Mouse (Mus musculus) splenic B cell, adult 2 months (primary cell): ENCODE measurements around the gene Olfr1123.
"Not testable (repeated sequence)": the region's sequence is repeated elsewhere in the genome, so short reads cannot be mapped to it uniquely, and the experiment has no call there.

Source experiments
- DNase-seq: peaks from one replicate; pipeline ENCODE4 v3.0.0-alpha.2; 2011; ENCODE audit warnings: low read depth, low spot score
- H3K27me3 ChIP-seq: 2 replicates; pipeline ENCODE4 v1.6.1; 2012; ENCODE audit warnings: mild to moderate bottlenecking, low read length, moderate library complexity, mixed read lengths; ENCODE audit not compliant: control insufficient read depth, poor library complexity, insufficient read depth, severe bottlenecking
- H3K36me3 ChIP-seq: 2 replicates; pipeline ENCODE4 v1.6.1; 2012; ENCODE audit warnings: mild to moderate bottlenecking, low read length, moderate library complexity, mixed read lengths; ENCODE audit not compliant: control insufficient read depth, poor library complexity, insufficient read depth, severe bottlenecking

Gene Olfr1123

GRCm38 (mm10) chr2:87416335-87416734 is at the start of gene Olfr1123:
Gene Olfr1123 (plus strand): TSS chr2:87416635.
- no peaks in the 10 kb centered on the region for H3K27me3 ChIP-seq
- DNase-seq, result no peak
- H3K36me3 ChIP-seq, result no peaks in the 10 kb centered on the region

DNA sequence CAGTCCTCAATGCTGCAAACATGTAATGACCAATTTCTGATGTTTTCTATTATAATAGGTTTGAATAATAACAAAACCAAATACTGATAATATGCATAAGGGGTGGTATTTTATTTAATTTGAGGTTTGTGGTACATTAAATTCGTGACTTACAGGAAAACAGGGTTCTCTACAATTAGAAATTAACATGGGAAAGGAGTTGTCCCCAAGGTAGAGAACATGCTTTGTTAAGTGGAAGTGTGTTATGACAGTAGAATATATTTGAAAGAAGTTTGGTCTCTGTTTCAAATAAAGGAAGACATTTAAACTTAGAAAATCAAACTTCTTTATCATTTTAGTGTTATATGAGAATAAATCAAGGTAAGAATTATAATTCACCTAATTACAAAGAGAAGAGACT is 46.8 kb upstream of the Olfr1123 start, which contains the start of gene Olfr1121:
Olfr1121 (plus strand) TSS at position 301 of the 400 bp plus-strand sequence.
- DNase-seq, result no peak
- Histone ChIP-seq H3K27me3 (no peaks in the 10 kb centered on the region), H3K36me3 (no peaks in the 10 kb centered on the region)

DNA sequence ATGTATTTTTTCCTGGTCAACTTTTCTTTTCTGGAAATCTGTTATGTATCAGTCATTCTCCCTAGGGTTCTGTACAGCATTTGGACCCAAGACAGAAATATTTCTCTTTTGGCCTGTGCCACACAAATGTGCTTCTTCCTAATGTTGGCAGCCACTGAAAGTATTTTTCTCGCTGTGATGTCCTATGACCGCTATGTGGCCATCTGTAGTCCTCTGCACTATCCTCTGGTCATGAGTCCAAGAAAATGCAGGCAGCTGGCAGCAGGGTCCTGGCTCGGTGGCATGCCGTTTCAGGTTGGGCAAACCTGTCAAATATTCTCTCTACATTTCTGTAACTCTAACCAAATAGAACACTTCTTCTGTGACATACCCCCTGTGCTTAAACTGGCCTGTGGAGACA is 44.7 kb upstream of the Olfr1123 start:
- DNase-seq, result no peak
- H3K27me3 ChIP-seq, result no peaks in the 10 kb centered on the region
- no peaks in the 10 kb centered on the region for H3K36me3 ChIP-seq

DNA sequence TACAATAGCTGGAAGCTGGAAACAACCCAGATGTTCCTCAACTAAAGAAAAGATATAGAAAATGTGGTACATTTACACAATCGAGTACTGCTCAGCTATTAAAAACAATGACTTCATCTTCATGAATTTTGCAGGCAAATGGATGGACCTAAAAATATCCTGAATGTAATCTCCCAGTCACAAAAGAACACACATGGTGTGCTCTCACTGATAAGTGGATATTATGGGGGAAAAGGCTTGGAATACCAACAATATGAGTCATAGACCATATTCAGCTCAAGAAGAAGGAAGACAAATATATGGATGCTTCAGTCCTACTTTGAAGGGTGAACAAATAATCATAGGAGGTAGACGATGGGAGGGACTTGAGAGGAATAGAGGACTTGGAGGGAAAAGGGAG is 32.5 kb upstream of the Olfr1123 start:
- DNase-seq, result no peak
- Histone ChIP-seq H3K27me3 (no peaks in the 10 kb centered on the region), H3K36me3 (no peaks in the 10 kb centered on the region)

- H3K27me3 ChIP-seq, result no peaks in the 10 kb centered on the region
- DNase-seq, result no peak
- H3K36me3 ChIP-seq, result no peaks in the 10 kb centered on the region
Observed at GRCm38 (mm10) chr2:87385549-87385948, 30.9 kb upstream of the Olfr1123 start, which contains the start of gene Olfr1122. Gene Olfr1122 (plus strand): TSS chr2:87385849.

DNA sequence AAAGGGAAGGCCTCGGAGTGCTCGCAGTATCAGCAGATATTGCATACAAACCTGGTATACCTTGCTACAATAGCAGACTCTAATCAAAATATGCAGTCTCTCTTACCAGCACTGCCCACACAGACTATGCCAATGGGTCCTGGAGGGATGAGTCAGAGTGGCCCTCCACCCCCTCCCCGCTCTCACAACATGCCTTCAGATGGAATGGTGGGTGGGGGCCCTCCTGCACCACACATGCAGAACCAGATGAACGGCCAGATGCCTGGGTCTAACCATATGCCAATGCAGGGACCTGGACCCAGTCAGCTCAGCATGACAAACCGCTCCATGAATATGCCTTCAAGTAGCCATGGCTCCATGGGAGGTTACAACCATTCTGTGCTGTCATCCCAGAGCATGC is 22.8 kb upstream of the Olfr1123 start:
- not testable (repeated sequence) for DNase-seq, H3K36me3 ChIP-seq, H3K27me3 ChIP-seq

DNA sequence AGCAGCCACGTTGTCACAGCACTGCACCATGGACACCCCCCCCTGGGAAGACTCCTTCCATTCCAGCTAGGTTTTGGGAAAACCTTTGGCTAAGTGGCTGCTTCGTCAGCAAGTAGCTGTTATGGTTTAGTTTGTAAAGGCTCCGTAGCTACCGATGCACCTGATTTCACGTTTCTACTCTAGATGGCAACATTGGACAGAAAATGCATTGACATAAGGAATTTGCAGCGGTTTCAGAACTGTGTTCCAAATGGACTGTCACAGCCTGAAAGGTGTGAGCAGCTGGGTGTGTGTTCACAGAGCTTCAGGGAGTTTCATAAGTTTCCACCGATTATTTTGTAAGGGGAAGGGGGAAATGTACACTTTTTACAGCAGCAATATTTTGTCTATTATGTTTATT is 21.7 kb upstream of the Olfr1123 start:
- DNase-seq, H3K36me3 ChIP-seq: not testable (repeated sequence)

GRCm38 (mm10) chr2:87429975-87430374 is 13.5 kb downstream of the Olfr1123 start, which contains the start of gene Olfr1124:
Gene Olfr1124 (plus strand): TSS chr2:87430275.
- DNase-seq, result no peak
- Histone ChIP-seq H3K27me3 (no peaks in the 10 kb centered on the region), H3K36me3 (no peaks in the 10 kb centered on the region)

More for the DNA sequence above, 21.7 kb upstream of the Olfr1123 start:
- H3K27me3 ChIP-seq, result not testable (repeated sequence)

DNA sequence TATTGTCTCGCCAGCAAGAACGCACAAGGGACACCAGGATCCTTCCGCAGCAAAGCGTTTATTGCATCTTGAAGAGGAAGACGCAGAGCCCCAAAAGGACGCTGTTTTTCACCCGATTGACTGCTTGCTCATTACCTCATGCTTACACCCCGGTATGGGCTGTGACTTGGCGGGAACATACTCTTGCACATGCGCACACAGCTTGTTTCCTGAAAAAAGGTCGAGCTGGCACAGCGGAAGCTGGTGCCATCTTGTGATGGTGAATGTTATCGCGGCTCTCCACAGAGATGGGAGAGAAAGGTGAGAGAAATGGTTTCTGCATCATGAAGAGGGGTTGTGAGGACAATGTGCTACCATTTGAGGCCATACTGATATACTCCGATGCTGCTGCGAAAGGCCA is 21.3 kb downstream of the Olfr1123 start:
- no peaks in the 10 kb centered on the region for H3K36me3 ChIP-seq
- no peak for DNase-seq
- H3K27me3 ChIP-seq, result no peaks in the 10 kb centered on the region

DNA sequence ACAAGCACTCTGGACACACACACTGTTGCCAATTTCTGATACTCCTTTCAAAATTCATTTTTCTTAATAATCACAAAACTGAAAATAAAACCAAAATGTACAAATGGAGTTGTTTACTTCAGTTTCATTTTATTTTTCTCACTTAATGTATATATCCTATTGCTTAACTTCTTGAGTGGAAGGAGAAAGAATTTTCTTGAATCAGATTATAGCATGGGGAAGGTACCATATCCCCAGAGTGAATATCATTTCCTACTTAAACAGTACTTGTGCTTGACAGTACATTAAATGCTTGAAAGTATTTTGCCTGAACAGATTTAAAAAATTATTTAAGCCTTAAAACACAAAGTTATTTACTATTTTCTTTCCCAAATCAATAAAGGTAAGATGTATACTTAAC is 37.2 kb downstream of the Olfr1123 start, which contains the start of gene Olfr1126:
Olfr1126 (plus strand) TSS at position 301 of the 400 bp plus-strand sequence.
- H3K36me3 ChIP-seq, result no peaks in the 10 kb centered on the region
- no peak for DNase-seq
- no peaks in the 10 kb centered on the region for H3K27me3 ChIP-seq

DNA sequence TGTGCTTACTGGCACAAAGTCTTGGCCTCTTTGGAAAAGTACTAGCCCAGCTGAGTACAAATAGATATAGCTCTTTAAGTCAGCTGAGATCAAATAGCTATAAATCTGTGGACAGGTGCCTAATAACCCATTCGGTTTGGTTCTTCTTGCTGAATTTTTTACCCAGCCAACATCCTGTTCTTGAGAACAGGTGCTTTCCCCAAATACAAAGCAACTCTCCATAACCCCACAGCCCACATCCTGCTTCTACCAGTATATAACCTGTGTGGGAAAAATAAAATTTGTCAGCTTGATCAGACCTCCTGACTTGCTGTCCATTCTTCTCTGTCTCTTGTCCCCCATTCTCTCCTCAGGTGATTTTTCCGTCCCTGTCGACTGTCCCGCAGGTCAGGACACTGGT is 45.3 kb downstream of the Olfr1123 start:
- Histone ChIP-seq H3K36me3 (no peaks in the 10 kb centered on the region), H3K27me3 (no peaks in the 10 kb centered on the region)
- DNase-seq, result no peak
